Mouse (Mus musculus): ENCODE data around the gene Elf1. TPM values are rescaled to one million over a fixed set of nuclear protein-coding genes. Genes with fewer than 3 reads are reported as not detected.
"Not testable (repeated sequence)": the region's sequence is repeated elsewhere in the genome, so short reads cannot be mapped to it uniquely, and the experiment has no call there.

The Elf1 gene
- polyA plus RNA-seq, 1 experiment = 22.5 TPM

GRCm38 (mm10) chr14:79527704-79528103, 46.7 kb downstream of the Elf1 start:
- DNase-seq (ENCODE audit: low read depth in 1 of 2, low spot score in 2 of 2) = no peak
- Histone ChIP-seq H3K36me3 (ENCODE audit: control insufficient read depth, insufficient read depth, low read length) (peaks cover 6% of the 10 kb centered on the region), H3K4me3 (ENCODE audit: extremely low read depth, insufficient read depth, insufficient read length) (no peak overlapping the region), H3K27ac (ENCODE audit: insufficient read depth, low read length) (no peak overlapping the region; the same call in 1 of the 2 replicates), H3K4me1 (ENCODE audit: control insufficient read depth, insufficient read depth, insufficient read length) (peaks cover 40% of the 10 kb centered on the region), H3K27me3 (ENCODE audit: control insufficient read depth, insufficient read depth, low read length) (no peaks in the 10 kb centered on the region)
- TF ChIP-seq CTCF (IDR thresholded peaks at IDR 0.05; ENCODE audit: extremely low read depth, insufficient read depth, insufficient read length, insufficient replicate concordance) (no peak), POLR2A (IDR thresholded peaks at IDR 0.05; ENCODE audit: low read depth, low read length) (no peak)
- whole genome bisulfite sequencing = 68% methylated on average over 6 of the region's 6 CpGs

- H3K36me3 ChIP-seq (ENCODE audit: control insufficient read depth, insufficient read depth, low read length) = peaks cover 6% of the 10 kb centered on the region
- H3K4me3 ChIP-seq (ENCODE audit: extremely low read depth, insufficient read depth, insufficient read length) = no peak overlapping the region
- TF ChIP-seq POLR2A (IDR thresholded peaks at IDR 0.05; ENCODE audit: low read depth, low read length) (no peak), CTCF (IDR thresholded peaks at IDR 0.05; ENCODE audit: extremely low read depth, insufficient read depth, insufficient read length, insufficient replicate concordance) (no peak)
- peaks cover 42% of the 10 kb centered on the region for H3K4me1 ChIP-seq (ENCODE audit: control insufficient read depth, insufficient read depth, insufficient read length)
- H3K27ac ChIP-seq (ENCODE audit: insufficient read depth, low read length) = peak overlapping the region; percentile 68
- DNase-seq (ENCODE audit: low read depth in 1 of 2, low spot score in 2 of 2) = peak in 1 of 2 experiments; percentile 58
- no peaks in the 10 kb centered on the region for H3K27me3 ChIP-seq (ENCODE audit: control insufficient read depth, insufficient read depth, low read length)
- 27% methylated on average over 10 of the region's 10 CpGs for WGBS
Observed at GRCm38 (mm10) chr14:79529581-79530554, 48.9 kb downstream of the Elf1 start.

DNA sequence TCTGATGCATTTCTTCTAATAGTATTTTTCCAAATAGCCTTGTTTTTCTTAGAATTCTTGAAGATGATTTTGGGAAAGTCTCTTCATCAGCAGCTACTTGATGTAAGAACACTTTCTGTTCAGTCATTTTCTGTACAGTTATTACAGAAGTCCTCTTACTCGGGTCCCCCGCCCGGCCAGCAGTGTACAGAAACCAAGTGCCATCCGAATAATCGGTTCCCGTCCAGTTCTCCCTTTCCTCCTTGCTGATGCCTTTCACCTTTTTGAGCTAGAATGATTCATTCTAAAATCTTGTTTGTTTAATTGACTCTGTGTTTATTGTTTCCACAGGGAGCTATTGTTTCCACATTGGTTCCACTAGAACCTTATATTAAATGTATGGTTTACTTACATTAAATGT, 49.8 kb downstream of the Elf1 start:
- DNase-seq (ENCODE audit: low read depth in 1 of 2, low spot score in 2 of 2) = no peak
- Histone ChIP-seq H3K4me3 (ENCODE audit: extremely low read depth, insufficient read depth, insufficient read length) (no peak overlapping the region), H3K36me3 (ENCODE audit: control insufficient read depth, insufficient read depth, low read length) (peaks cover 6% of the 10 kb centered on the region), H3K4me1 (ENCODE audit: control insufficient read depth, insufficient read depth, insufficient read length) (peaks cover 40% of the 10 kb centered on the region), H3K27ac (ENCODE audit: insufficient read depth, low read length) (0 out of 2 replicates have a peak overlapping the region, but pooled peaks have one; percentile 11), H3K27me3 (ENCODE audit: control insufficient read depth, insufficient read depth, low read length) (no peaks in the 10 kb centered on the region)
- 41% methylated on average over 6 of the region's 6 CpGs for WGBS
- no peak for TF ChIP-seq POLR2A (IDR thresholded peaks at IDR 0.05; ENCODE audit: low read depth, low read length)
- no peak for TF ChIP-seq CTCF (IDR thresholded peaks at IDR 0.05; ENCODE audit: extremely low read depth, insufficient read depth, insufficient read length, insufficient replicate concordance)

DNA sequence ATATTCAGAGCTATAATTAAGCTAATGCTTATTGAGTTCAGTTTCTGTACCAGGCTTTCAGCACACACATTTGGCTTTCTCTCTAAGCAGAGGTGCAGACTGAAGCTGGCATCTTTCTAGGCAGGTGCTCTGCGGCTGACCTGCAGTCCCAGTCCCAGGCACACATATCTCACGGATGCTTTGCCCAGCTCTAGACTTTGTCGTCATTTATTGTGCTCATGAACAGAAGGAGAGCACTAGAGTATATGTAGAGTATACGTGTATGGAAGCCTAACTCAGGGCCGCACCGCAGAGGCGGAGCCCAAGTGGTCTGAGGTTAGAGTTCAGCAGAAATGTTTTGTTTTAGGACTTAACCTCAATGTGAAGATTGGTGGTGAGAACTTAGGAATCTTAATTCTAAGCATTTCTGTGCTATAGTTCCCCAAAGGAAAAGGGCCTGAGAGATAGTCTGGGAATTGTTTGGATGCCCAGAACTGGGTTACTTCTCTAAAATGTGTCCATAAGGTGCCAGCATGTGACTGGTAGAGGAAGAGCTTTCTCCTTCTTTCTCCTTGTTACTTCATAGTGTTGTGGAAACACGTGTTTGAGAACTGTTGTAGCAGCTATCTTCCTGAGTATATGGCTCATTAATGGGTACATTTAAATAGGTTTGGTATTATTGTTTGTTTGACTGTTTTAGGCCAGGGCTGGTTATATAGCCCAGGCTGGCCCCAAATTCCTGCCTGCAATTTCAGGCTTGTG, 51.2 kb downstream of the Elf1 start:
- Histone ChIP-seq H3K36me3 (ENCODE audit: control insufficient read depth, insufficient read depth, low read length) (peaks cover 9% of the 10 kb centered on the region; the same call in 1 of the 2 replicates), H3K27me3 (ENCODE audit: control insufficient read depth, insufficient read depth, low read length) (no peaks in the 10 kb centered on the region), H3K4me3 (ENCODE audit: extremely low read depth, insufficient read depth, insufficient read length) (no peak overlapping the region), H3K27ac (ENCODE audit: insufficient read depth, low read length) (peak overlapping the region; percentile 87), H3K4me1 (ENCODE audit: control insufficient read depth, insufficient read depth, insufficient read length) (peaks cover 41% of the 10 kb centered on the region)
- WGBS = 44% methylated on average over 8 of the region's 8 CpGs
- no peak for DNase-seq (ENCODE audit: low read depth in 1 of 2, low spot score in 2 of 2)
- TF ChIP-seq CTCF (IDR thresholded peaks at IDR 0.05; ENCODE audit: extremely low read depth, insufficient read depth, insufficient read length, insufficient replicate concordance) (no peak), POLR2A (IDR thresholded peaks at IDR 0.05; ENCODE audit: low read depth, low read length) (no peak)

GRCm38 (mm10) chr14:79533350-79533749, 52.4 kb downstream of the Elf1 start:
- DNase-seq (ENCODE audit: low read depth in 1 of 2, low spot score in 2 of 2) = peak in 1 of 2 experiments; percentile 31
- TF ChIP-seq CTCF (IDR thresholded peaks at IDR 0.05; ENCODE audit: extremely low read depth, insufficient read depth, insufficient read length, insufficient replicate concordance) = no peak
- TF ChIP-seq POLR2A (IDR thresholded peaks at IDR 0.05; ENCODE audit: low read depth, low read length) = no peak
- Histone ChIP-seq H3K4me3 (ENCODE audit: extremely low read depth, insufficient read depth, insufficient read length) (no peak overlapping the region), H3K4me1 (ENCODE audit: control insufficient read depth, insufficient read depth, insufficient read length) (peaks cover 37% of the 10 kb centered on the region), H3K27ac (ENCODE audit: insufficient read depth, low read length) (peak overlapping the region; percentile 88), H3K36me3 (ENCODE audit: control insufficient read depth, insufficient read depth, low read length) (peaks cover 5% of the 10 kb centered on the region; the same call in 1 of the 2 replicates), H3K27me3 (ENCODE audit: control insufficient read depth, insufficient read depth, low read length) (no peaks in the 10 kb centered on the region)
- WGBS = 0% methylated on average over 1 of the region's 1 CpGs

GRCm38 (mm10) chr14:79534206-79534605, 53.2 kb downstream of the Elf1 start:
- H3K4me1 ChIP-seq (ENCODE audit: control insufficient read depth, insufficient read depth, insufficient read length) = peaks cover 41% of the 10 kb centered on the region
- H3K27me3 ChIP-seq (ENCODE audit: control insufficient read depth, insufficient read depth, low read length) = no peaks in the 10 kb centered on the region
- H3K27ac ChIP-seq (ENCODE audit: insufficient read depth, low read length) = peak overlapping the region; percentile 88; the same call in 1 of the 2 replicates
- 76% methylated on average over 3 of the region's 3 CpGs for WGBS
- TF ChIP-seq CTCF (IDR thresholded peaks at IDR 0.05; ENCODE audit: extremely low read depth, insufficient read depth, insufficient read length, insufficient replicate concordance) (no peak), POLR2A (IDR thresholded peaks at IDR 0.05; ENCODE audit: low read depth, low read length) (no peak)
- H3K36me3 ChIP-seq (ENCODE audit: control insufficient read depth, insufficient read depth, low read length) = peaks cover 5% of the 10 kb centered on the region; the same call in 1 of the 2 replicates
- no peak overlapping the region for H3K4me3 ChIP-seq (ENCODE audit: extremely low read depth, insufficient read depth, insufficient read length)
- DNase-seq (ENCODE audit: low read depth in 1 of 2, low spot score in 2 of 2) = no peak

DNA sequence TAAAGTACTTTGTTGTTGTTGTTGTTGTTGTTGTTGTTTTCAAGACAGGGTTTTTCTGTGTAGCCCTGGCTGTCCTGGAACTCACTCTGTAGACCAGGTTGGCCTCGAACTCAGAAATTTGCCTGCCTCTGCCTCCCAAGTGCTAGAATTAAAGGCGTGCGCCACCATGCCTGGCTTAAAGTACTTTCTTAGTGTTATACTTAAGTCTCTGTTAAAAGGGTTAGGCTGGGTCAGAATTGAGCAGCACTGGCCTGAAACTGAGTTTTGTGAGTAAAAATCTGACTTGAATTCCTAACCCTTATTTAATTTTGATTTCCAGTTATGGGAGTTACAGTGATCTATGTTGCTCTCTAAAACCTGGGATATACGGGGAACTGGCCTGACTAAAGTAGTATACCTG, 53.7 kb downstream of the Elf1 start:
- H3K27me3 ChIP-seq (ENCODE audit: control insufficient read depth, insufficient read depth, low read length); H3K36me3 ChIP-seq (ENCODE audit: control insufficient read depth, insufficient read depth, low read length); H3K4me3 ChIP-seq (ENCODE audit: extremely low read depth, insufficient read depth, insufficient read length); DNase-seq (ENCODE audit: low read depth in 1 of 2, low spot score in 2 of 2): not testable (repeated sequence)
- WGBS = 64% methylated on average over 4 of the region's 4 CpGs
- peak overlapping the region; percentile 88 for H3K27ac ChIP-seq (ENCODE audit: insufficient read depth, low read length)
- H3K4me1 ChIP-seq (ENCODE audit: control insufficient read depth, insufficient read depth, insufficient read length) = peaks cover 36% of the 10 kb centered on the region
